7 mouse cellular contexts compared by ENCODE assay signal in genomic region chr7:29953513-29954401, GRCm38 (mm10). TPM values are rescaled to one million over a fixed set of nuclear protein-coding genes. Genes with fewer than 3 reads are reported as not detected.
A peak's percentile ranks its signal among the peaks of the same experiment; 100 is the strongest.
DNase-seq lines count a peak whose midpoint lies in the region; ATAC-seq and TF ChIP-seq lines count a peak whose summit lies in the region.

TSS of gene Zfp74 (minus strand) at chr7:29954089.

- peak; percentile 81 for ATAC-seq in intestine, postnatal 0 days
- ATAC-seq in midbrain, embryonic 12.5 days (ENCODE audit: low FRiP score, low read depth) = peak; percentile 94

- H3K27ac ChIP-seq in embryonic facial prominence, embryonic 10.5 days (replicated peaks) = peak within 1 kb of the TSS; percentile 93
- H3K27ac ChIP-seq in intestine, postnatal 0 days (ENCODE audit: low read depth, low read length) = peak within 1 kb of the TSS; percentile 79
- peak within 1 kb of the TSS; percentile 93 for H3K27ac ChIP-seq in midbrain, embryonic 12.5 days (replicated peaks)
- H3K27ac ChIP-seq in small intestine, adult 2 months (ENCODE audit: insufficient read depth, low read depth, low read length) = peak within 1 kb of the TSS; percentile 56

- peak within 1 kb of the TSS; percentile 70 for H3K9ac ChIP-seq in intestine, postnatal 0 days (ENCODE audit: low read depth, low read length)
- H3K9ac ChIP-seq in midbrain, embryonic 12.5 days (replicated peaks) = peak within 1 kb of the TSS; percentile 77

- TF ChIP-seq POLR2A in small intestine, adult 2 months (IDR thresholded peaks at IDR 0.05; ENCODE audit: low read depth, low read length) = no peak

- WGBS in embryonic facial prominence, embryonic 10.5 days = 2% methylated on average over 52 of the region's 52 CpGs
- WGBS in intestine, postnatal 0 days = under 1% methylated on average over 52 of the region's 52 CpGs
- 2% methylated on average over 52 of the region's 52 CpGs for WGBS in midbrain, embryonic 12.5 days
- WGBS in small intestine, adult 2 months = under 1% methylated on average over 52 of the region's 52 CpGs

- peak; percentile 86 for DNase-seq in adrenal gland, postnatal 10 days
- peak; percentile 89 for DNase-seq in embryonic facial prominence, embryonic 10.5 days (ENCODE audit: low spot score)
- peak; percentile 42 for DNase-seq in gonadal fat pad, adult 2 months (ENCODE audit: low read depth)
- DNase-seq in left cerebral cortex, postnatal 4 days = peak; percentile 75

- intact Hi-C loops in left cerebral cortex, postnatal 4 days (cut with DNase I) = no loop called here

- no peaks in the 10 kb centered on the region for H3K27me3 ChIP-seq in embryonic facial prominence, embryonic 10.5 days (replicated peaks; ENCODE audit: low read depth, poor library complexity, severe bottlenecking)
- no peaks in the 10 kb centered on the region for H3K27me3 ChIP-seq in intestine, postnatal 0 days (replicated peaks; ENCODE audit: control insufficient read depth, insufficient read depth, low read length)
- H3K27me3 ChIP-seq in midbrain, embryonic 12.5 days = no peaks in the 10 kb centered on the region
- no peaks in the 10 kb centered on the region for H3K27me3 ChIP-seq in small intestine, adult 2 months (ENCODE audit: control insufficient read depth, insufficient read depth, low read length)

- peak within 1 kb of the TSS; percentile 82 for H3K4me2 ChIP-seq in intestine, postnatal 0 days (replicated peaks; ENCODE audit: low read depth)
- H3K4me2 ChIP-seq in midbrain, embryonic 12.5 days (replicated peaks) = peak within 1 kb of the TSS; percentile 59

- H3K9me3 ChIP-seq in embryonic facial prominence, embryonic 10.5 days = no peaks in the 10 kb centered on the region
- H3K9me3 ChIP-seq in intestine, postnatal 0 days (ENCODE audit: control insufficient read depth) = no peaks in the 10 kb centered on the region
- H3K9me3 ChIP-seq in midbrain, embryonic 12.5 days = no peaks in the 10 kb centered on the region

- peaks cover 29% of the 10 kb centered on the region for H3K36me3 ChIP-seq in embryonic facial prominence, embryonic 10.5 days (replicated peaks)
- no peaks in the 10 kb centered on the region for H3K36me3 ChIP-seq in intestine, postnatal 0 days (ENCODE audit: control insufficient read depth, insufficient read depth)
- peaks cover 26% of the 10 kb centered on the region for H3K36me3 ChIP-seq in midbrain, embryonic 12.5 days
- no peaks in the 10 kb centered on the region; the same call in 1 of the 2 replicates for H3K36me3 ChIP-seq in small intestine, adult 2 months (ENCODE audit: control insufficient read depth, insufficient read depth, low read length)

- TF ChIP-seq CTCF in intestine, postnatal 0 days (IDR thresholded peaks at IDR 0.05; ENCODE audit: low read depth) = peak; percentile 24
- no peak for TF ChIP-seq CTCF in small intestine, adult 2 months (IDR thresholded peaks at IDR 0.05; ENCODE audit: extremely low read depth, insufficient read length, insufficient replicate concordance, low read depth, low read length)

- H3K4me1 ChIP-seq in embryonic facial prominence, embryonic 10.5 days = peaks cover 10% of the 10 kb centered on the region; the same call in 1 of the 2 replicates
- no peaks in the 10 kb centered on the region for H3K4me1 ChIP-seq in intestine, postnatal 0 days (replicated peaks; ENCODE audit: control insufficient read depth, insufficient read depth, low read length)
- H3K4me1 ChIP-seq in midbrain, embryonic 12.5 days = peaks cover 6% of the 10 kb centered on the region; the same call in 1 of the 2 replicates
- no peaks in the 10 kb centered on the region for H3K4me1 ChIP-seq in small intestine, adult 2 months (ENCODE audit: control insufficient read depth, insufficient read depth, insufficient read length, low read length)

- peak within 1 kb of the TSS; percentile 66 for H3K4me3 ChIP-seq in embryonic facial prominence, embryonic 10.5 days
- H3K4me3 ChIP-seq in intestine, postnatal 0 days (ENCODE audit: low read depth, low read length) = peak within 1 kb of the TSS; percentile 77
- peak within 1 kb of the TSS; percentile 61 for H3K4me3 ChIP-seq in midbrain, embryonic 12.5 days
- peak within 1 kb of the TSS; percentile 78 for H3K4me3 ChIP-seq in small intestine, adult 2 months (ENCODE audit: low read depth, low read length)

RNA-seq across cellular contexts. Expression of gene Zfp74, which starts in this region (rescaled TPM):
- 10 to 100 TPM in 1 of 2 experiments, 1 to 10 TPM in 1; 7.3 to 11.4 TPM for total RNA-seq in adrenal gland, postnatal 10 days (2021)
- 13.9 and 14.7 TPM in 2 replicates for polyA plus RNA-seq in embryonic facial prominence, embryonic 10.5 days (2016; fragmentation: Nextera tagmentation; extraction: Ambion mirVana)
- polyA plus RNA-seq in gonadal fat pad, adult 2 months (2012; rRNA removed) = 5.4 and 5.7 TPM in 2 replicates
- 2.6 and 2.8 TPM in 2 replicates for polyA plus RNA-seq in intestine, postnatal 0 days (2015; fragmentation: Nextera tagmentation; extraction: Ambion mirVana)
- total RNA-seq in left cerebral cortex, postnatal 4 days (2021) = 10 to 100 TPM; 25.4 to 28.2 TPM
- polyA plus RNA-seq in midbrain, embryonic 12.5 days (2016; fragmentation: Nextera tagmentation; extraction: Ambion mirVana) = 14.7 and 18.7 TPM in 2 replicates
- 0.38 and 2.7 TPM in 2 replicates for polyA plus RNA-seq in small intestine, adult 2 months (2012; rRNA removed)

Comparison
In these comparisons a context has a peak if more than half of its experiments do, and no peak if none do; other contexts are left out.
1. Peak in every context shown above with its lines: DNase-seq, ATAC-seq, H3K4me3 ChIP-seq and H3K27ac ChIP-seq.